Mouse (Mus musculus) forebrain, embryonic 11.5 days (tissue): ENCODE measurements around the gene Pip5k1a. TPM values are rescaled to one million over a fixed set of nuclear protein-coding genes. Genes with fewer than 3 reads are reported as not detected.
A peak's percentile ranks its signal among the peaks of the same experiment; 100 is the strongest.

ENCODE experiments used
- ATAC-seq: fragments of 200-750 bp; cut with Nextera tagmentation; replicated peaks from 2 replicates; pipeline ENCODE4 v1.8.0; 2017; ENCODE audit warnings: moderate TSS enrichment; ENCODE audit not compliant: low FRiP score
- DNase-seq: peaks from one replicate; pipeline ENCODE4 v3.0.0-alpha.2; 2017; ENCODE audit warnings: low spot score
- H3K27ac ChIP-seq: fragments of 300-500 bp; sonication (generic); 2 replicates; pipeline ENCODE4 v1.5.1; 2014; ENCODE audit warnings: low read depth, low read length
- H3K27me3 ChIP-seq: fragments of 300-500 bp; sonication (generic); 2 replicates; pipeline ENCODE4 v1.6.1; 2014; ENCODE audit warnings: mild to moderate bottlenecking, low read length, mixed read lengths; ENCODE audit not compliant: control insufficient read depth, insufficient read depth
- H3K36me3 ChIP-seq: fragments of 300-500 bp; sonication (generic); 2 replicates; pipeline ENCODE4 v1.6.1; 2014; ENCODE audit warnings: mild to moderate bottlenecking, low read length, moderate library complexity, mixed read lengths; ENCODE audit not compliant: control insufficient read depth, insufficient read depth
- H3K4me1 ChIP-seq: fragments of 300-500 bp; sonication (generic); replicated peaks from 2 replicates; pipeline ENCODE4 v1.6.1; 2014; ENCODE audit warnings: low read length, mixed read lengths; ENCODE audit not compliant: control insufficient read depth, insufficient read depth
- H3K4me2 ChIP-seq: fragments of 300-500 bp; sonication (generic); 2 replicates; pipeline ENCODE4 v1.6.1; 2014; ENCODE audit warnings: low read depth, mild to moderate bottlenecking, low read length, moderate library complexity, mixed read lengths; ENCODE audit not compliant: severe bottlenecking
- H3K4me3 ChIP-seq: fragments of 300-500 bp; sonication (generic); 2 replicates; pipeline ENCODE4 v1.5.1; 2014; ENCODE audit warnings: low read depth, low read length
- H3K9ac ChIP-seq: fragments of 300-500 bp; sonication (generic); 2 replicates; pipeline ENCODE4 v1.6.1; 2014; ENCODE audit warnings: low read length
- H3K9me3 ChIP-seq: fragments of 300-500 bp; sonication (generic); 2 replicates; pipeline ENCODE4 v1.6.1; 2016; ENCODE audit warnings: low read length, mixed read lengths; ENCODE audit not compliant: control insufficient read depth
- WGBS: fragments of 180-500 bp; shearing (Covaris S2); extraction: QIAGEN DNeasy Blood & Tissue Kit; methylation state at CpG from one replicate; pipeline ENCODE4 v1.1.7; 2014; 5-methylcytosine and 5-hydroxymethylcytosine counted together
- polyA plus RNA-seq: library from polyadenylated mRNA; unstranded; fragments of >200 nt; fragmentation: Nextera tagmentation; extraction: Ambion mirVana; gene quantifications from 2 replicates; pipeline ENCODE4 v1.2.1, GENCODE M21; 2014

Pip5k1a gene
- polyA plus RNA-seq, 1 experiment from 2014 or later, result 13.7 TPM

DNA sequence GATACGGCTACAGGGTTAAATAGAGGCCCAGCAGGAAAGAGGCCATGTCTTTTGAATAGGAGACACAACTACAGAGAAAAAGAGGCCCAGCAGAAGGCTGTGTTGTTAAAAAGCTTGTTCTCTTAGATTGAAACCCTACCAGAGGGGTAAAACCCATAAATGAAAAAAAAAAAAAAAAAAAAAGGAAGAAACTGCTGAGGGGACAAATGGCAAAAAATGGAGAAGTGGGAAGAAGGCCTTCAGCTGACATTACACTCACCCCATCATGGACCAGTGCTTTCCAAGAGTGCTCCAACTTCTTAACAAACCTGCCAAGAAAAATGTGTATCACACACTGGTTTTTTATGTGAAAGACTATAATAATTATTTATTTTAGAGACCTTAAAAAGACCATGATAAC lies 41.2 kb downstream of the Pip5k1a start:
- no peaks in the 10 kb centered on the region for H3K27me3 ChIP-seq
- no peak overlapping the region for H3K9ac ChIP-seq
- no peak overlapping the region for H3K4me2 ChIP-seq
- whole genome bisulfite sequencing, result 90% methylated on average over 1 of the region's 1 CpGs
- H3K27ac ChIP-seq, result no peak overlapping the region
- no peak for DNase-seq
- H3K4me3 ChIP-seq, result no peak overlapping the region
- H3K9me3 ChIP-seq, result no peaks in the 10 kb centered on the region
- H3K4me1 ChIP-seq, result no peaks in the 10 kb centered on the region
- ATAC-seq, result no peak
- peaks cover 36% of the 10 kb centered on the region for H3K36me3 ChIP-seq

DNA sequence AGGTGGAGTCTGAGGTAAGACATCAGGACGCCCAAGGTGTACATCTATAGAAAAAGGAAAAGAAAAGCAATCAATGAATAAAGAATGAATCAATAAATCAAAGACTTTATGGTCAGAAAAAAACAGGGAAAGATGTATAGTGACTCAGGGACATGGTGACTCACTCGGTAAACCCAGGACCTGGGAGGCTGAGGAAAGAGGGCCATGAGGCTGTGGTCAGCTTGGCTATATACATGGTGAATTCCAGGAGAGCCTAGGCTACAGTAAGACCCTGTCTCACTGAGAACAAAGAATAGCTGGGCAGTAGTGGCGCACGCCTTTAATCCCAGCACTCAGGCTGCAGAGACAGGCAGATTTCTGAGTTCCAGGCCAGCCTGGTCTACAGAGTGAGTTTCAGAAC lies 43.0 kb downstream of the Pip5k1a start:
- Histone ChIP-seq H3K9me3 (no peaks in the 10 kb centered on the region), H3K9ac (no peak overlapping the region), H3K27ac (no peak overlapping the region), H3K4me1 (no peaks in the 10 kb centered on the region), H3K36me3 (peaks cover 35% of the 10 kb centered on the region), H3K4me3 (no peak overlapping the region), H3K27me3 (no peaks in the 10 kb centered on the region), H3K4me2 (no peak overlapping the region)
- DNase-seq (no peak), ATAC-seq (no peak)
- WGBS, result 98% methylated on average over 4 of the region's 4 CpGs

DNA sequence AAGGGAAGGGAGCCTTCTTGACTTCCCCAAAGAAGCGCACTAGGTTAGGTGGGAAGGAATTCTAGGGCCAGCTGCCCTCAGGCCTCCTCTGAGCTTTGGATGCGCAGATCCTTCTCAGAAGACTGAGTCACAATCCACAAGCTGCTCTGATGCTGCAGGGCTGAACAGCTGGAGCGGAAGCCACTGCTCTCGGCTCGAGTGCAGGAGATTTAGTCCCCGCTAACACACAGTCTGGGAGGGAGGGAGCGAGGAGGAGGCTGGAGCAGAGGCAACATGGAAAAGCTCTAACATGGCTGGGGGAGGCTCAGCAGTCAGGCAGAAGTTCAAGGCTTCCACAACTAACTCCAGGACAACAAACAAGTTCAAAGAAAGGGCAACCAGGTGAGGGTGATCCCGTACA lies 48.7 kb downstream of the Pip5k1a start:
- whole genome bisulfite sequencing, result 81% methylated on average over 8 of the region's 8 CpGs
- ATAC-seq (no peak), DNase-seq (no peak)

DNA sequence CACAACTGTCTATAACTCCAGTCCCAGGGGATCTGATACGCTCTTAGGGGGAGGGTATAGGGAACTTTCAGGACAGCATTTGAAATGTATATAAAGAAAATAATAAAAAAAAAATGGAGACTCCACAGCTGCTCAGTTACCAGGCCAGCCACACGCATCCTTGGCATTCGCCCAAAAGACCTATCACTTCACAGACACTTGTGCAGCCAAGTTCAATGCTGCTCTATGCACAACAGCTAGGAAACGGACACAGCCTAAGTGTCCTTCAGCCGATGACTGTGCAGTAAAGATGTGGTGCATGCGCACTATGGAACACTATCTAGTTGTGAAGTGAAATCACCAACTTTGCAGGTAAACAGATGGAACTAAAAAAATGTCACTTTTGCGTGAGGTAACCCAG lies 50.5 kb downstream of the Pip5k1a start:
- ATAC-seq (no peak), DNase-seq (no peak)
- WGBS, result 94% methylated on average over 7 of the region's 7 CpGs
- Histone ChIP-seq H3K4me3 (no peak overlapping the region), H3K27me3 (no peaks in the 10 kb centered on the region), H3K9ac (no peak overlapping the region), H3K27ac (no peak overlapping the region), H3K4me2 (no peak overlapping the region), H3K36me3 (peaks cover 4% of the 10 kb centered on the region; the same call in 1 of the 2 replicates), H3K4me1 (no peaks in the 10 kb centered on the region), H3K9me3 (no peaks in the 10 kb centered on the region)

More for the DNA sequence above, 48.7 kb downstream of the Pip5k1a start:
- H3K4me1 ChIP-seq, result no peaks in the 10 kb centered on the region
- H3K4me3 ChIP-seq, result no peak overlapping the region
- H3K9me3 ChIP-seq, result no peaks in the 10 kb centered on the region
- H3K4me2 ChIP-seq, result no peak overlapping the region
- no peaks in the 10 kb centered on the region for H3K27me3 ChIP-seq
- H3K27ac ChIP-seq, result no peak overlapping the region
- H3K9ac ChIP-seq, result no peak overlapping the region
- H3K36me3 ChIP-seq, result peaks cover 9% of the 10 kb centered on the region; the same call in 1 of the 2 replicates

DNA sequence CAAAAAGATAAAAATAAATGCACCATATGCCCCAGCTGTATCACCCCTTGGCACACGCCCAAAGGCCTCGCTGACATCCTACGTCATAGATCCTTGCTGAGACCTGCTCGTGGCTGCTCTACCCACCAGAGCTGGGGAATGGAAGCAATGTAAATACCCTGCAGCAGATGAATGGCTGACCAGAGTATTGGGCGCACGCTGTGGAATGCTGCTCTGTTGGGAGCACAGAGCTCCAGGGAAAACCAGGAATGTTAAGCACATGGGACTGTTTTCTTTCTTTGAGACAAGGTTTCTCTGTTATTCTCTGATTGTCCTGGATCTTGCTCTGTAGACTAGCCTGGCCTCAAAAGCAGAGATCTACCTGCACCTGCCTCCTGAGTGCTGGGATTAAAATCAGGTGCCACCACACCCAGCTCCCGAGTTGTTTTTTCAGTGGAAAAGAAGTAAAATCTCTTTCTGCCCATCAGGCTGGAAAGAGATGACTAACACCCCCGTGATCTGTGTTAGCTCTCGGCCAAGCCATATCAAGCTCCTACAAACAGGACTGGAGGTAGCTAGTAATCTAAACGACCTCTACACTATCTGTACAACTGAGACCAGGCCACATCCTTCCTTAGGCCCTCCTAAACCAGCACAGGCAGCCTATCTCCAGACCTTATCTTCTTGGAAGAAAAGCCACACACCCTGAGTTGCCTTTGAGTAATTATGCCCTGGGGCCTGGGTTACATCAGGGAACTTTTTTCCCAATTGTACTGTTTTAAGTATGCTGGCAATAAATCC lies 52.1 kb downstream of the Pip5k1a start:
- no peak overlapping the region for H3K4me3 ChIP-seq
- no peak overlapping the region for H3K27ac ChIP-seq
- H3K9me3 ChIP-seq, result no peaks in the 10 kb centered on the region
- no peak for ATAC-seq
- no peaks in the 10 kb centered on the region for H3K4me1 ChIP-seq
- no peak for DNase-seq
- no peak overlapping the region for H3K9ac ChIP-seq
- peaks cover 2% of the 10 kb centered on the region; the same call in 1 of the 2 replicates for H3K36me3 ChIP-seq
- H3K27me3 ChIP-seq, result no peaks in the 10 kb centered on the region
- H3K4me2 ChIP-seq, result no peak overlapping the region
- 58% methylated on average over 10 of the region's 10 CpGs for WGBS

DNA sequence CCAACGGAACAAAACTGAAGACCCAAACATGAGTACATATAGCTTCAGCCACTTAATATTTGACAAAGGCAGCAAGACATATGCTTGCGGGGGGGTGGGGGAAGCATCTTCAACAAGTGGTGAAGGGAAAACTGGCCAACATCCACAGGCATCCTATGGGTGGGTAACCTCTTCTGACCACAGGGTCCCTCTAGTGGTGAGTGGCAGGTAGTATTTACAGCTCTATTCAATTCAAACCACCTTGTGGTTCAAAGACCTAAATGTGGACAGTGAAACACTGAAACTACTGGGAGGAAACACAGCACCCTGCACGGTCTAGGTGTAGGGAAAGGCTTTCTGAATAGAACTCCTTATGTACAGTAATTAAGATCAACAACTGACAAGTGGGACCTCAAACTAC lies 53.0 kb downstream of the Pip5k1a start:
- WGBS, result 50% methylated on average over 3 of the region's 3 CpGs
- Histone ChIP-seq H3K4me2 (no peak overlapping the region), H3K4me1 (no peaks in the 10 kb centered on the region), H3K9me3 (no peaks in the 10 kb centered on the region), H3K27me3 (no peaks in the 10 kb centered on the region), H3K27ac (no peak overlapping the region), H3K9ac (no peak overlapping the region), H3K36me3 (no peaks in the 10 kb centered on the region; the same call in 1 of the 2 replicates), H3K4me3 (no peak overlapping the region)
- DNase-seq (no peak), ATAC-seq (peak; percentile 46; the same call in 1 of the 2 replicates)

DNA sequence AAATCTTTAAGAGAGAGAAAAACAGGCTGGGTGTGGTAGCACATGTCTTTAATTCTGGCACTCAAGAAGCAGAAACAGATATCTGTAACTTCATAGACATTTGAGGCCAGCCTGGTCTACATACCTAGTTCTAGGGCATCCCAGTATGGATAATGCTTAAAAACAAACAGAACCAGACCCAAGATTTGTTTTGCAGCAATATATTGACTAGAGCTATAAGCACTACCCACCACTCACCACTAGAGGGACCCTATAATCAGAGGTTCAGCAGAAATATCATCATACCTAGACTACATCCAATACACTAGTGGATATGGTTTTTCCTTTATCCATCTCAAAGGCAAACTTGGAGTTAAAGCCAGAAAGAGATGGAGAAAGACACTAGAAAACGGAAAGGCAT lies 53.8 kb downstream of the Pip5k1a start:
- ATAC-seq (no peak), DNase-seq (no peak)
- no peaks in the 10 kb centered on the region for H3K9me3 ChIP-seq
- H3K27me3 ChIP-seq, result no peaks in the 10 kb centered on the region
- no peak overlapping the region for H3K4me2 ChIP-seq
- WGBS, result 55% methylated on average over 1 of the region's 1 CpGs
- no peak overlapping the region for H3K4me3 ChIP-seq
- no peak overlapping the region for H3K9ac ChIP-seq
- H3K27ac ChIP-seq, result no peak overlapping the region
- no peaks in the 10 kb centered on the region; the same call in 1 of the 2 replicates for H3K36me3 ChIP-seq
- H3K4me1 ChIP-seq, result no peaks in the 10 kb centered on the region

DNA sequence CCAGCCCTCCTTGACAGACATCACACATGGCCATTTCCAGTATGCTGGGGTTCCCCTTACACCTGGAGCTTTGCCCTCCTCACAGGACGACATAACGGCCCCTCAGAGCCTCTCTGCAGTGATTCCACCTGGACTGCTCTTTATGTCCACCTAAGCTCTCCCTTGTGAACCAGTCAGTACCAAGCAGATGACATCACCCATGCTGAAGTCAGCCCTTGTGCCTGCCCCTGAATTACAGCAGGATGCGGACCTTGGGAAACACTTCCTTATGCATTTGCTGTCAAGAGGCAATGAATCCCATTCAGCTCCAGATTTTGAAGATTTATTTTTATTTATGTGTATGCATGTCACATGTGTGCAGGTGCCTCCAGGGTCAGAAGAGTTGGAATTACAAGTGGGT lies 58.8 kb downstream of the Pip5k1a start:
- H3K4me2 ChIP-seq, result no peak overlapping the region
- ATAC-seq (no peak), DNase-seq (no peak)
- H3K27ac ChIP-seq, result no peak overlapping the region
- H3K9ac ChIP-seq, result no peak overlapping the region
- H3K9me3 ChIP-seq, result no peaks in the 10 kb centered on the region
- whole genome bisulfite sequencing, result 68% methylated on average over 3 of the region's 3 CpGs
- H3K4me3 ChIP-seq, result no peak overlapping the region
- no peaks in the 10 kb centered on the region for H3K36me3 ChIP-seq
- H3K27me3 ChIP-seq, result no peaks in the 10 kb centered on the region
- H3K4me1 ChIP-seq, result no peaks in the 10 kb centered on the region

DNA sequence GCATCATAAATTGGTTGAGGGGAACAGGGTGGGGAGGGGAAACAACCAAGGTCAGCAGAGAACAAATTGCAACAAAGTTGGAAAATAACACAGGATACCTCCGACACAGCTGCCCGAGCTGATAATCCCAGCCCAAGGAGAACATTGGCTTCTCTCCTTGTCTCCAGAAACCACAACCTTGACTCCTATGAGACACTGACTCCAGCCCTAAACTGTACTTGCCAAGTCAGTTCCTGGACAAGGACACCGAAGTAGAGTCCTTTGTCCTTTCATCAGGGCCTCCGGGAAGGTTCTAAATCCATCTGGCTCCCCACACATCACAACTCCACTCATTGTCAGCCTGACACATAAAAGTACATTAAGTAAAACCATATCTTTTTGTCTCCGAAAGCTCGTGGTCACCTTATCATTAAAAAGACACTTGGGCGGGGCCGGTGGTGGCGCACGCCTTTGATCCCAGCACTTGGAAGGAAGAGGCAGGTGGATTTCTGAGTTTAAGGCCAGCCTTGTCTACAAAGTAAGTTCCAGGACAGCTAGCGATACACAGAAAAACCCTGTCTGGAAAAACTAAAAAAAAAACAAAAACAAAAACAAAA lies 60.2 kb downstream of the Pip5k1a start:
- H3K9ac ChIP-seq, result no peak overlapping the region
- H3K9me3 ChIP-seq, result no peaks in the 10 kb centered on the region
- no peak for ATAC-seq
- no peak overlapping the region for H3K27ac ChIP-seq
- H3K4me2 ChIP-seq, result no peak overlapping the region
- no peak overlapping the region for H3K4me3 ChIP-seq
- H3K36me3 ChIP-seq, result no peaks in the 10 kb centered on the region
- no peak for DNase-seq
- H3K27me3 ChIP-seq, result no peaks in the 10 kb centered on the region
- 91% methylated on average over 11 of the region's 11 CpGs for WGBS
- no peaks in the 10 kb centered on the region for H3K4me1 ChIP-seq
